Mouse (Mus musculus) CH12.LX (cell line): Measurements from ENCODE around the gene Pik3r1. TPM values are rescaled to one million over a fixed set of nuclear protein-coding genes. Genes with fewer than 3 reads are reported as not detected.

Experiments used
- DNase-seq: peaks from one replicate; pipeline ENCODE4 v3.0.0-alpha.2; 2013; ENCODE audit errors: extremely low read depth
- H3K27ac ChIP-seq: 2 replicates; pipeline ENCODE4 v1.5.1; 2012; ENCODE audit warnings: low read depth, mild to moderate bottlenecking, control low read depth, moderate library complexity; ENCODE audit not compliant: insufficient read depth
- H3K27me3 ChIP-seq: replicated peaks from 2 replicates; pipeline ENCODE3; 2012; ENCODE audit warnings: inconsistent platforms
- H3K36me3 ChIP-seq, 2 experiments: replicated peaks in 1 of 2; 2 replicates each; pipeline versions ENCODE3 to v1.6.1; 2012; ENCODE audit warnings: inconsistent platforms in 1 of 2, low read length in 1 of 2, mild to moderate bottlenecking in 1 of 2, mixed read lengths in 1 of 2, moderate library complexity in 1 of 2; ENCODE audit not compliant: control insufficient read depth in 1 of 2, insufficient read depth in 1 of 2
- H3K4me1 ChIP-seq, 2 experiments: 2 replicates each; pipeline ENCODE4 v1.6.1; 2012; ENCODE audit warnings: inconsistent platforms in 1 of 2, moderate library complexity in 1 of 2; ENCODE audit not compliant: insufficient read depth in 2 of 2, control insufficient read depth in 1 of 2
- H3K4me2 ChIP-seq: 2 replicates; pipeline ENCODE4 v1.6.1; 2012; ENCODE audit warnings: low read depth, mild to moderate bottlenecking, control low read depth; ENCODE audit not compliant: poor library complexity, insufficient read depth, severe bottlenecking
- H3K4me3 ChIP-seq, 3 experiments: fragments of 150-350 bp in 1 of 3; sonication (generic) in 1 of 3; replicated peaks in 1 of 3; 2 replicates each; pipeline versions ENCODE3 to v1.5.1; 2011 to 2012; ENCODE audit warnings: low read depth in 2 of 3, low read length in 2 of 3, mild to moderate bottlenecking in 2 of 3, moderate library complexity in 2 of 3, control low read depth in 1 of 3, improper control_type of control experiment in 1 of 3, inconsistent platforms in 1 of 3, mixed read lengths in 1 of 3; ENCODE audit not compliant: poor library complexity in 1 of 3
- H3K79me2 ChIP-seq: replicated peaks from 2 replicates; pipeline ENCODE4 v1.6.1; 2012; ENCODE audit warnings: mild to moderate bottlenecking, moderate library complexity; ENCODE audit not compliant: control insufficient read depth, poor library complexity, insufficient read depth, severe bottlenecking; ENCODE audit errors: extremely low read depth
- H3K9ac ChIP-seq: 2 replicates; pipeline ENCODE4 v1.6.1; 2012; ENCODE audit warnings: low read depth, mild to moderate bottlenecking, control low read depth, moderate library complexity; ENCODE audit not compliant: insufficient read depth
- H3K9me3 ChIP-seq: replicated peaks from 2 replicates; pipeline ENCODE3; 2012; ENCODE audit warnings: low read length, inconsistent platforms, mixed read lengths
- EP300 ChIP-seq: IDR thresholded peaks from 2 replicates; pipeline ENCODE4 v1.6.1; 2011; ENCODE audit warnings: low read length, improper control_type of control experiment
- ETS1 ChIP-seq: conservative IDR thresholded peaks from 2 replicates; pipeline ENCODE4 v1.6.1; 2012; ENCODE audit warnings: low read depth, mild to moderate bottlenecking, inconsistent platforms, low read length, improper control_type of control experiment, moderate library complexity
- HCFC1 ChIP-seq: IDR thresholded peaks from 2 replicates; pipeline ENCODE4 v1.6.1; 2012; ENCODE audit warnings: low read depth, mild to moderate bottlenecking, inconsistent platforms, low read length, improper control_type of control experiment
- IRF4 ChIP-seq: IDR thresholded peaks from 2 replicates; pipeline ENCODE4 v1.6.1; 2014; ENCODE audit warnings: low read depth, mild to moderate bottlenecking, inconsistent platforms, low read length, improper control_type of control experiment
- MAFK ChIP-seq: IDR thresholded peaks from 2 replicates; pipeline ENCODE4 v1.6.1; 2011; ENCODE audit warnings: low read length, improper control_type of control experiment; ENCODE audit not compliant: insufficient replicate concordance
- NRF1 ChIP-seq: IDR thresholded peaks from 2 replicates; pipeline ENCODE4 v1.6.1; 2014; ENCODE audit warnings: low read depth, mild to moderate bottlenecking, inconsistent platforms, low read length, improper control_type of control experiment, moderate library complexity
- PAX5 ChIP-seq: IDR thresholded peaks from 2 replicates; pipeline ENCODE4 v1.6.1; 2012; ENCODE audit warnings: low read length, inconsistent platforms, mixed read lengths
- POLR2AphosphoS2 ChIP-seq: IDR thresholded peaks from 2 replicates; pipeline ENCODE4 v1.6.1; 2011; ENCODE audit warnings: low read depth, low read length, improper control_type of control experiment
- RAD21 ChIP-seq: IDR thresholded peaks from 2 replicates; pipeline ENCODE4 v1.6.1; 2011; ENCODE audit warnings: low read depth, mild to moderate bottlenecking, low read length, improper control_type of control experiment, moderate library complexity
- SIN3A ChIP-seq: IDR thresholded peaks from 2 replicates; pipeline ENCODE4 v1.6.1; 2012; ENCODE audit warnings: low read length, improper control_type of control experiment, inconsistent platforms
- SMC3 ChIP-seq: IDR thresholded peaks from 2 replicates; pipeline ENCODE4 v1.6.1; 2011; ENCODE audit warnings: low read depth, low read length, improper control_type of control experiment
- TBP ChIP-seq: conservative IDR thresholded peaks from 2 replicates; pipeline ENCODE4 v1.6.1; 2011; ENCODE audit warnings: low read depth, low read length, improper control_type of control experiment
- UBTF ChIP-seq: IDR thresholded peaks from 2 replicates; pipeline ENCODE4 v1.6.1; 2012; ENCODE audit warnings: low read depth, mild to moderate bottlenecking, inconsistent platforms, low read length, improper control_type of control experiment, moderate library complexity
- ZKSCAN1 ChIP-seq: IDR thresholded peaks from 2 replicates; pipeline ENCODE4 v1.6.1; 2012; ENCODE audit warnings: low read depth, inconsistent platforms, low read length, improper control_type of control experiment, borderline replicate concordance
- ZNF384 ChIP-seq: IDR thresholded peaks from 2 replicates; pipeline ENCODE4 v1.6.1; 2012; ENCODE audit warnings: low read depth, low read length, improper control_type of control experiment, inconsistent platforms
- dilution Hi-C: fragments of 300-500 bp; cut with MboI; formaldehyde crosslinking; loops from 2 replicates; pipeline ENCODE4 v1.14.3; 2020; ENCODE audit warnings: low sequenced_read_pairs; ENCODE audit not compliant: extremely low pct_unique_long_range_greater_than_20kb, extremely low pct_ligation_motif_present
- in situ Hi-C: fragments of 300-500 bp; cut with MboI; formaldehyde crosslinking; loops from 3 replicates; pipeline ENCODE4 v1.14.3; 2019; ENCODE audit warnings: low sequenced_read_pairs, low pct_ligation_motif_present, low pct_unique_long_range_greater_than_20kb, mixed read lengths
- polyA plus RNA-seq: library from polyadenylated mRNA; unstranded; fragments of >175 nt; gene quantifications from 2 replicates; pipeline ENCODE4 v1.2.1, GENCODE M21; 2012; ENCODE audit warnings: low read depth; ENCODE audit not compliant: insufficient read length
- total RNA-seq, 2 experiments: library from RNA; depleted of rRNA; stranded (reverse); fragments of 300-350 nt in 1 of 2; fragments of >200 nt in 1 of 2; gene quantifications; 2 replicates each; pipeline ENCODE4 v1.2.3; 2012 to 2014

Pik3r1 gene
- total and polyA plus RNA-seq, 3 experiments = 17.5 to 21.0 (median 19.3) TPM

- Histone ChIP-seq H3K9ac (no peak overlapping the region), H3K4me2 (no peak overlapping the region), H3K27ac (no peak overlapping the region), H3K79me2 (no peaks in the 10 kb centered on the region; the same call in 1 of the 2 replicates), H3K36me3 (peaks cover 0 to 41% of the 10 kb centered on the region in 2 experiments), H3K4me1 (peaks cover 0 to 5% of the 10 kb centered on the region in 2 experiments; a peak in 1 of 4 replicates), H3K27me3 (no peaks in the 10 kb centered on the region), H3K4me3 (no peak overlapping the region), H3K9me3 (no peaks in the 10 kb centered on the region)
- no peak for TF ChIP-seq RAD21
- TF ChIP-seq TBP = no peak
- no peak for TF ChIP-seq UBTF
- TF ChIP-seq NRF1 = no peak
- TF ChIP-seq POLR2AphosphoS2 = no peak
- TF ChIP-seq EP300 = no peak
- TF ChIP-seq MAFK = no peak
- no peak for DNase-seq
- dilution Hi-C loops = no loop called here
- in situ Hi-C loops = loop anchor here (25.0 kb wide), 1 partner anchor 894 kb away; no protein-coding TSS in a partner anchor
Measured at GRCm38 (mm10) chr13:101743247-101743646, 24.8 kb downstream of the Pik3r1 start.

- Histone ChIP-seq H3K9me3 (no peaks in the 10 kb centered on the region), H3K27me3 (no peaks in the 10 kb centered on the region), H3K4me1 (peaks cover 0 to 5% of the 10 kb centered on the region in 2 experiments; a peak in 1 of 4 replicates), H3K79me2 (no peaks in the 10 kb centered on the region; the same call in 1 of the 2 replicates), H3K4me3 (no peak overlapping the region), H3K9ac (no peak overlapping the region), H3K27ac (no peak overlapping the region)
- in situ Hi-C loops = loop anchor here (25.0 kb wide), 1 partner anchor 895 kb away; no protein-coding TSS in a partner anchor
- no peak for DNase-seq
- dilution Hi-C loops = no loop called here
- TF ChIP-seq POLR2AphosphoS2 = no peak
- TF ChIP-seq HCFC1 = no peak
- no peak for TF ChIP-seq IRF4
- TF ChIP-seq SIN3A = no peak
- TF ChIP-seq ZKSCAN1 = no peak
- no peak for TF ChIP-seq PAX5
- no peak for TF ChIP-seq ZNF384
- no peak for TF ChIP-seq ETS1
- no peak for TF ChIP-seq SMC3
- TF ChIP-seq, all 38 proteins: peak for 0
- Histone ChIP-seq H3K4me2 (no peak overlapping the region), H3K36me3 (peaks cover 0 to 41% of the 10 kb centered on the region in 2 experiments)
Measured at GRCm38 (mm10) chr13:101742596-101742995, 25.4 kb downstream of the Pik3r1 start.
